Mouse (Mus musculus) layer of hippocampus, adult 11-12 months (tissue): Measurements from ENCODE around the gene Gm49405.

Experiments used
- DNase-seq: peaks from one replicate; pipeline ENCODE4 v3.0.0; 2022; ENCODE audit warnings: low spot score

Gene Gm49405

DNA sequence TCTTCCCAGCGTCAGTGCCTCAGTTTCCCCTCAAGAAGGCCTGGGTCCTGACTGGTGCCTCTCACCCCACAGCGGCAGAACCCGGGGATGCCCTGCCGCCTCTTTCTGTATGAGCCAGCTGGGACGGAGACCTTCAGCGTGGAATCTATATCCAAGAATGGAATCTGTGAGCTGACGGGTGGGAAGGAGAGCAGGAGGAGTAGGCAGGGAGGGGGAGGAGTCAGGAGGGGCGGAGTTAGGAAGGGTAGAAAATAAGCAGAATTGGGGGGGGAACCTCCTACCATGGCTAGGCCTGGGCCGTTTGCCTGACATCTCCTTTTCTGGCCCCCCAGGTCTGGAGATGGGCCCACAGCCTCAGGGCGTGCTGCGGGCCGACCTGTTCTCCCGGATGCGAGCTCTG, 12.4 kb upstream of the Gm49405 start:
- DNase-seq, result no peak

DNA sequence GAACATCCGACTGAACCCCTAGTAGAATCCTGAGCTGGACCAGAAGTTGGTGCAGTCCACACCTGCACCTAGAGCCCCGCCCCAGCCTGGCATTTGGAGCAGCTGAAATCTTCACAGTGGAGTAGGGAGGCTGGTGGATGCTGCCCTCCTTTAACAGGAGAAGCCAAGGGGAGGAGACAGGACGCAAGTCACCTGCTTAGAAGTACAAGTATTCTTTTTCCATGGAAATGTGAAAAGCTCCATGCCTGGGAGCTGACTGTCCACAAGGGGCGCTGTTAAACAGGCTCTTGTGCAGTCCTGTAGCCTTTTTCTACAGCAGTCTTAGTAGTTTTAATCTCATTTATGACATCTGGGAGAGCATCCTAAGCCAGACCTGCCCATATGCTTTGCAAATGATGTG, 11.7 kb upstream of the Gm49405 start:
- no peak for DNase-seq

DNA sequence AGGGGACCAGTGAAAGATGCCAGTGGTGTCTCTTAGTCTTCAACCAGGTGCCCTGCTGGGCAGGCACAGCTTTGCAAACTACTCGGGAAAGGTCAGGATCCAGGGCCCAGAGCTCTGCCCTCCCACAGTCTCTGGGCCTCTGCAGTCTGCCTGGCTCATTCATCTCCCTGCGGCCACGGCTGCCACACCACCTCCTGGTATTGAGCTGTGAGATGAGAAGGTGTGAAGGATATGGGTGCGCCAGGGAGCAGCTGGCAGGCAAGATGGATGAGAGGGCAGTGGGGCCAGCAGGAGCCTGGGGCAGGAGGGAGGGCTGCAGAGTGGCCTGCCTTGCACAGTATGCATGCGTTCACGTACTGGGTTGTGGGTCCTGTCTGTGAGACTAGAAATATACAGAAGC, 9.6 kb upstream of the Gm49405 start:
- DNase-seq, result no peak

DNA sequence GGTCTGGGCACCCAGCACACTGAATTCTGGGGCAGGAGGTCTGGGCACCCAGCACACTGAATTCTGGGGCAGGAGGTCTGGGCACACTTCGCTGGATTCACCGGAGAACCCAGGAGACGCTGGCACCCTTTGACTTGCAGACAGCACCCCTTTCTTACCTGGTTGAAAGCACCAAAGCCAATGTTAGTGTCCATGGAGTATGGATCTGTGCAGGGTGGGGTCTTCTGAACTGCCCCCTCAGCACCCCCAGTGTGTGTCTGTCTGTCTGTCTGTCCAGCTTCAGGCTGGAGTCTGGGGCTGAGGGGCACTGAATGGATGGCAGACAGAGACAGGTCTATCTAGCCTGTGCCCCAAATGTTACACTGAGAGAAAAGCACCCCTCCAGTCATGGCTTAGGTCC, 8.9 kb upstream of the Gm49405 start:
- no peak for DNase-seq

DNA sequence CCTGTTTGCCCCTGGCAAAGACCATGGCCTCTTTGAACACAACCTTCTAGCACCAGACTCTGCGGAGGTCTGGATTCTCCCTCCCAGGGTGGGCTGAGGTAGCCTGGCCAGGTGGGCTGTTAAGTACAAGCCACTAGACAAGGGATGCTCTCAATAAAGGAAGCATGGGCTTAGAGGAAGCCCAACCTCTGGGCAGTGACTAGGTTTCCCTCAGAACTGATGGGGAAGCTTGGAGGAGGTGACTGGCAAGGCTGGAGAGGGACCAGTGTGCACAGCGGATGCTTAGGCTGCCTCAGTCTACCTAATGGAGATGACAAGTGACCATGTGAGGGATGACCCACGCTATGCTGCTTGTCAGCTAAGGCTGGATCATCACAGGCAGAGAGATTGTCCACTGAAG, 8.5 kb upstream of the Gm49405 start:
- DNase-seq, result no peak

DNA sequence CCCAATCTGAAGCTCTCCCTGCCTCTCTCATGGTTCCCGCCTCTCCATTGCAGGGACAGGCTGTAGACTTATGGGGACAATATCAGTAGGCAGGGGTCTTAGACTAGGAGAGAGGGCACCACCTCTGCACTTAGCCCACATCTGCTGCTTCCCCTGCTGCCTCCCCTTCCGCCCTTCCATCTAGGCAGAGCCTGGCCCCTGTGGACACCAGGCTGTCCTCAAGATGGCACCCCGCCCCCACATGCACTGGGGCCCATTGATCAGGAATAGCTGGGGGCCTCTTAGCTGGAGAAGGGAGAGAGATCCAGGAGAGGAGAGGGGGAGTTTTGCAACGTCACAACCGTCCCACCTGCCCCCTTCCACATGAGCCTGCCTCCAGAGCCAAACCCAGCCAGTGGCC, 8.0 kb upstream of the Gm49405 start, which contains the start of gene Tbx10:
Gene Tbx10, plus strand, starts transcription at position 337 of the 400 bp plus-strand sequence.
- no peak for DNase-seq

DNA sequence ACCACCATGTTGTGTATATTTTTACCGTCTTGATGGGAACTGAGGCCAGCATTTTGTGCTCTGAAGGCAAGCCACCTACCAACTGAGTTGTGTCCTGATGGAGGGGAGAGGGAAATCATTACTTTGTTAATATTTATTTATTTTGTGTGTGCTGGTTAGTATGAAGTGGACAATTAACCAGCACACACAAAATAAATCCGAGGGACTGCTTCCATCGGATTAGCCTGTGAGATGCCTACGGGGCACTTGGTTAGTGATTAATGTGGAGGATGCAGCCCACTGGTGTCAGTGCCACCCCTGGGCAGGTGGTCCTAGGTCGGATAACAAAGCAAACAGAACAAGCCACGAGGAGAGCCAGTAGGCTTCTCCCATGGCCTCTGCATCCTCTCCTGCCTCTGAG, 5.5 kb upstream of the Gm49405 start:
- no peak for DNase-seq

DNA sequence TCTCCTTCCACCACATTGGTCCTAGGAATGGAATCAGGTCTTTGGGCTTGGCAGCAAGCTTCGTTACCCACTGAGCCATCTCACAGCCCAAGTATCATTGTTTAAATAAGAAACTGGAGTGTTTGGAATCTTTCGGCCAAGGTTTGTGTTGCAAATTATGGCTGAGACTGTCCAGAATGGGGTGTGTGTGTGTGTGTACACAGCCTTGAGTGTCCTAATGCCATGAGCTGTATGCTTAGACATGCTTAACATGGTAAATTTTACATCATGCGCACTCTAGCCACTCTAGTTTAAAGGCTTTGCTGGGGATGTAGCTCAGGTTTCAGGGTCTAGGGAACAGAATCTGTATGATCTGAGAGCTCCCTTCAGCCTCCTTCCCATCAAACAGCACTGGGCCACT, 4.9 kb upstream of the Gm49405 start:
- DNase-seq, result no peak

DNA sequence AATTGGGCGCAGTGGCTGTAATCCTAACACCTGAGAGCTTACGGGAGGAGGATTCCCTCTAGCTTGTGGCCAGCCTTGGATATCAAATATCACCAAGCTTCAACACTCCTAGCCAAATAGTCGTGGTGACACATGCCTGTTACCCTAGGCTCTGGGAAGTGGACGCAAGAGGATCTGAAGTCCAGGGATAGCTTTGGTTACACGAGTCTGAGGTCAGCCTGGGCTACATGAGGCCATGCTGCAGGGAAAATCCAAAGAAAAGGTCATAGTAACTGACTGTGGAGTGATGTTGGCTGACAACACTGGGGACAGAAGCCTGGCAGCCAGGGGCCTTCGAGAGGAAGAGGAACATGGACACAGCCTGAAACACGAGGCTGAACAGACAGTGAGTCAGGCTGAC, 4.3 kb upstream of the Gm49405 start:
- no peak for DNase-seq

DNA sequence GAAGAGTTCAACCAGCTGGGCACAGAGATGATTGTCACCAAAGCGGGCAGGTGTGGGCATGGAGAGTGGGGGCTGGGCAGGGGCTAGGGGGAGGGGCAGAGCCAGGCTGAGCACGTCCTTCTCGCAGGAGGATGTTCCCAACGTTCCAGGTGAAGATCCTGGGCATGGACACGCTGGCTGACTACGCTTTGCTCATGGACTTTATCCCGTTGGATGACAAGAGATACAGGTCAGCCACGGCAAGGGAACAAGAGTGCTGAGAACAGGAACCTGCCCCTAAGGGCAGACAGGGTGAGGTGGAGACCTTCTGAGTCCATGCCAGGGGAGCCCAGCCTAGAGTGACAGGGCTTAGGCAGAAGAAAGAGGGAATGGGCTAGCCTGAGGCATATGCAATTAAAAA, 3.7 kb upstream of the Gm49405 start:
- no peak for DNase-seq

DNA sequence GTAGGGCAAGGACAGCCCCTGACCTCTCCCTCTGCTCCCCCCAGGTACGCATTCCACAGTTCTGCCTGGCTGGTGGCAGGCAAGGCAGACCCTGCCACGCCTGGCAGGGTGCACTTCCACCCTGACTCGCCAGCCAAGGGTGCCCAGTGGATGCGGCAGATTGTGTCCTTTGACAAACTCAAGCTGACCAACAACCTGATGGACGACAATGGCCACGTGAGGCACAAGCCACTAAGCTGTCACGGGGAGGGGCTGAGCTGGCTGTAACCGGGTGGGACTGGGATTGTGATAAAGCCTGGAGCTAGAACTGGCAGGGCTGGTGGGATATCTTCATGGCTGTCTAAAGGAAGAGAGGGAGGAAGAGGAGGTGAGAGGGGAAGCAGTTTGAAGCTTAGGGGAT, 3.2 kb upstream of the Gm49405 start:
- DNase-seq, result no peak

DNA sequence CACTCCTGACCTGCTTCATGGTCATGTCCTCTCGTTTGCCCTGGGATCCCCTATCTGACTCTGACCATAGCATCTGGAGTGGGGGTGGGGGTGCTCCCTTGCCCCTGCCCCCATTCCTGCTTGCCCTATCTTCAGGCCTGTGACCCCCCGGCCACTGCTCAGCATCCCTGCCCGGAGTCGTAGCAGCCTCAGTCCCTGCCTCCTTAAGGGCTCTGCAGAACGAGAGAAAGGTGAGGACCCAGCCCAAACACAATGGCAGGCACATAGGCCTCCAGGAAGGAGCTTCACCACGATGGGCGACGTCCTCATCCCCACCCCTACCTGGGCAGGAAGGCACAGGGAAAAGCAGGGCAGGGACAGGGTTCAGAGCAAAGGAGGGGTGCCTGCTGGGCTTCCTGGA, 2.1 kb upstream of the Gm49405 start:
- DNase-seq, result no peak

DNA sequence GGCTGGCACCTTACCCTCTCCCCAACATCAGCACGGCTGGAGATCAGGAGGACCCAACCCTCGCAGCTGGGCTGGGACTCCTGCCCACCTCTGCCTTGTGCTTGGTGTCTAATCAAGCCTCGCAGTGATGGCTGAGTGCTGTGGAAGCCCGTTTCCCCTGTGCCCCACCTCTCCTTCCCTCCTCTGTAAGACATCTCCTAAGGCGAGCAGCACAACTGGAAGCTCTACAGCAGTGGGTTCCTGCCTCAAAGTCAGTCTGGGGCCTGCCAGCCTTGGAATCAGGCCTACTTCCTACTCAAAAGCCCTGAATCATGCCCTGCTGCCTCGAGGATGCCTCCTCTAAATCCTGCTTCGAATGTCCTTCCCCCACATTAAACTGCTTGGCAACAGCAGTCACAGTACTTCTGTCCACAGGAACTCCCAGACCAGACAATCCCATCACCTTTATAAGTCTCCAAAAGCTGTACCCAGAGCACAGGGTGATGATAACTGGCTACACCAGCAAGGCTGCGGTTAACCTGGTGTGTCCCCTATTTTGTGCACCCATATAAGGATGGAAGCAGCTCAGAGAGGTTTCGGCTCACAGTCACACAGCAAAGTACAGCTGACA, 1.2 kb upstream of the Gm49405 start:
- no peak for DNase-seq

DNA sequence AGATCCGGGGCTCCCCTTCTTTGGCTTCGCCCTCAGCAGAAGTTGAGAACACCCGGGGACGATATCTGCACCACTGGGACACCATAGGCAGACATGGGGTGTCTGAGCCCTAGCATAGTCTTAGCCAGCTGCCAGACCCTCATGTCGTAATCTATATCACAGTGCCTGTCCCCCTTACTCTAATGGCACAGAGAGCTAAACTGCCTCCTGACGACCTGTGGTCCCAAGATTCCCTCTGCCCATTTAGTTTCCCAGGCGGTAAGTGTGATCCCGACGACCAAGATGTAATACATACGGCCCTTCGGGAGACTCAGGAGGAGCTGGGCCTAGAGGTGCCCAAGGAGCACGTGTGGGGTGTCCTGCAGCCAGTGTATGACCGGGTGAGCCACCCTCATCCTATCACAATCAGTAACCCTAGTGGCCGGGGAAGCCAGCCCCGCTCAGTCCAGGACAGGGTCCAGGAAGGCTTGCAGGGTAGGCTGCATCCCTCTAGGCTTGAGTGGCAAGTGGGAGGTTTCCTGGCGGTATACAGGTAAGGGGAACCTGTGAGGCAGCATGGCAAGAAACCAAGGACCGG, 611 bp downstream of the Gm49405 start:
- no peak for DNase-seq

DNA sequence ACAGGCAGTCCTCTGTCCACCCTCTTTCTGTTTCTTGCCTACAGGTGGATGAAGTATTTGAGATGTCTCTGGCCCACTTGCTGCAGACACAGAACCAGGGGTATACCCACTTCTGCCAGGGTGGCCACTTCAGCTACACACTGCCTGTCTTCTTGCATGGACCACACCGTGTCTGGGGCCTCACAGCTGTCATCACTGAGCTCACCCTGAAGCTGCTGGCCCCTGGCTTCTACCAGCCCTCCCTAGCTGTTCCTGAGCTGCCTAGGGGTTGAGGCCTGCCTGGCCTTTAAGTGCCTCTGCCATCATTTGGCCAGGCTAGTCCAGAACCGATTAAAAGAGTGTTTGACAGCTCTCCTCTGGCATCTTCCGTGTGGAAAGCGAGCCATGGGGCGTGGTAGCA, 1.3 kb downstream of the Gm49405 start:
- DNase-seq, result no peak

DNA sequence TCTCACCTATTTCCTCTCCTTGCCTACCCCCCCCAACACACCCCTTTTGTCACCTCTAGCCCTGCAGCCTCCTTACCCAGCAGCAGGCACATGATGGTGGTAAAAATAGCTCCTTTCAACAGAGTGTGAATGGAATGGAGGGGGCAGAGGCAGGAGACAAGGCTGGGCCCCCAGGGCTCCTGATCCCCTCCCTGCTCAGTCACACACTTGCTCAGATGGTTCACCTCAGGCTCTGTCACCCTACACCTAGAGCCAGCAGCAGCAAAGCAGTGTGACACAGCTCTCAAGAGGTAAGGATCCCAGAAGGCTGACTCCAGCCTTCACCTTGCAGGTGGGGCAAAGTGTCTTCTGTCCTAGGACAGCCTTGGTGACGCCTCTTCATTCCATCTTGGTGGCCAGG, 2.7 kb downstream of the Gm49405 start, which contains the start of gene Doc2g:
Gene Doc2g, plus strand, starts transcription at position 202 of the 400 bp plus-strand sequence.
- no peak for DNase-seq

DNA sequence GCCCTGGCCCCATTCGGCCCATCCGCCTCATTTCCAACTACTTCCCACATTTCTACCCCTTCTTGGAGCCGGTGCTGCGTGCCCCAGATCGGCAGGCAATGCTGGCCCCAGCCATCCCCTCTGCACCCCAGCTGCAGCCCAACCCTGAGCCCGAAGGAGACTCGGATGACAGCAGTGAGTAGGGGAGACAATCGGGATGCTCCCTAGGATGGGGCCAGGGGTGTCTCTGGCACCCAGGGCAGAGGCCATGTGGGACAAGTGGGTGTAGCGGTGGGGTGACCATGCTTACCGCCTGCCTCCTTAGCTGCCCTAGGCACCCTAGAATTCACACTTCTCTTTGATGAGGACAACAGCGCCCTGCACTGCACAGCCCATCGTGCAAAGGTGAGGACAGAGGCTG, 3.2 kb downstream of the Gm49405 start:
- no peak for DNase-seq

DNA sequence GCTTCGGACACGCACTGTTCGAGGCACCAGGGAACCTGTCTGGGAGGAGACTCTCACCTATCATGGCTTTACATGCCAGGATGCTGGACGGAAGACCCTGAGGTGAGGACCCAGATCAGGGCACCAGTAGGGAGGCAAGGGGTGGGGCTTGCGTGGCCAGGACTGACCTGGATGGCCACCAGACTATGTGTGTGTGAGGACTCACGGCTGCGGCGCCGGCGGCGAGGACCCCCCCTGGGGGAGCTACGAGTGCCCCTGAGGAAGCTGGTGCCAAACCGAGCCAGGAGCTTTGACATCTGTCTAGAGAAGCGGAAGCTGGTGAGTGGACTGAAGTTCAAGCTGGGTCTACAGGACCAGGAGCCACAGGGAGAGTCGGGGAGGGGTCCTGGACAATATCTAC, 3.9 kb downstream of the Gm49405 start:
- DNase-seq, result no peak

DNA sequence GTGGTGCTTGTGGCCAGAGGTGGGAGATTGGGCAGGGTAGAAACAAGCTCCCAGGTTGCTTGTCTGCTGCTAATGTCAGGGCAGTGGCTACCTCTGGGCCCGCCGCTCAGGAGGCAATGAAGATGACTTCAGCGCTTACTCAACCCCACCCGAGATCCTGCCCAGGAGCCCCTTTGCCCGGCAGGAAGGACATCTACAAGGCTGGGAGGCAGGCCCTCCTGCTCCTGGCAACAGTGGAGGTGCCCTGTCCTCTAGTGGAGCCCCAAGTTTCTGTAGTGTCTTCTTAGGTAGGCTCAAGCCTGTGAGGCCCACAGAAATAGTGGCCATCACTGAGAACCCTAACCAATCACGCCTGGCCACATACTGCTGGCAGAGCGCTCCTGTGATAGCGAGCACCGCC, 4.7 kb downstream of the Gm49405 start:
- no peak for DNase-seq

DNA sequence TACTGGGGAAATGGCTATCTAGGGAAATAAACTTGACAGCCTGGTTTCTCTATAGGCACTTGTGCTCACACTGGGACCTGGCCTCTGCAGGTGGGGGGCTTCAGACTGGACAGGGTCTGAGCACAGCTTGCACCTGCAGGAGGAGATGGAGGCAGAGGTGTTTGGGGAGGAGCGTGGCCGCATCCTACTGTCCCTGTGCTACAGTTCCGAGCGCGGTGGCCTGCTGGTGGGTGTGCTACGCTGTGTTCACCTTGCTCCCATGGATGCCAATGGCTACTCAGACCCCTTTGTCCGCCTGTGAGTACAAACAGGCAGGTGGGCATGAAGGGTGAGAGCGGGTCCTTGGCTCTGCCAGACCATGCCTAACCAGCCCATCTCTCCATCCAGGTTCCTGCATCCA, 5.5 kb downstream of the Gm49405 start:
- DNase-seq, result no peak

DNA sequence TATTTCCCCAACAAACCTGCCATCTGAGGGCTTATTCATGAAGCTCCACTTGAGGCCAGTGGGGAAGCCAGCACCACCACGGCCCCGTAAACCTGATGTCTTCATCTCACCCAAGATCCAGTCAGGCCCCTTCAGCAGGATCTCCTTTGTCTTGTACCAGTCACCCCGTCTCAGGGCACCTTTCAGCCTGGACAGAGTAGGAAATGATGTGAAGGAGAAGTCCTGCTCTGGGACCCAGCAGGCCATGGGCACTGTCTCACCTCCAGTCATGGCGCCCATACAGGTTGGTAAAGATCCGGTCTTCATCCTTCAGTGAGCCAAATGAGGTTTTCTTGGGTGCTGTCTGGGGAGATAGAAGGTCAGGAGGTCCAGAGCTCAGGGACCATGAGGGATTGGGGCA, 10.7 kb downstream of the Gm49405 start:
- no peak for DNase-seq

DNA sequence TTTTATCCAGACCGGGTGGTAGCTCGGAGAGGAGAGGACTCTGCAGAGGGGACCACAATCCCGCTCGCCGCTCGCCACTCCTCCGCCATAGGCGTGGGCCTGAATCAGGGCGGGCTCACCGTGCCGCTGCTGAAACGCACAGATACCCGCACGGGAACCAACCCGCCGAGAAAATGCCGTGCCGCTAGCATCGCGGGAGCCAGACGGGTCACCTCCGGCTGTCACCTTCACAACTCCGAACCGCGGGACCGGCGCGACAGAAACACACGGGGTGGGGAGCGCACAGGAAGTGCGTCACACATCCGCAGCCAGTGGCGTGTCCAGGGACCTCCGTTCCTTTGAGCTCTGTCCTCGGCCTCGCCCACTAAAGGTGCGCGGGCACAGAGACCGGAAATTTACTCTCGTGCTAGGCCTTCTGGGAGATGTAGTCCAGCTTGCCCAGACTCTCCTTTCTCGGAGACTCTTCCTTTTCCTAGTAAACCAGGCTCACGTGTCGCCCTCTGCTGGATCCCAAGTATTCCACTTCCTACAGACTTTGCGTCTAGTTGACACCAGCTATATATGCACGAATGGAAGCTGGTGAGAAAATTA, 12.1 kb downstream of the Gm49405 start, which contains the start of gene Ndufv1:
Gene Ndufv1, minus strand, starts transcription at position 375 of the 591 bp plus-strand sequence.
- DNase-seq, result peak; percentile 98

DNA sequence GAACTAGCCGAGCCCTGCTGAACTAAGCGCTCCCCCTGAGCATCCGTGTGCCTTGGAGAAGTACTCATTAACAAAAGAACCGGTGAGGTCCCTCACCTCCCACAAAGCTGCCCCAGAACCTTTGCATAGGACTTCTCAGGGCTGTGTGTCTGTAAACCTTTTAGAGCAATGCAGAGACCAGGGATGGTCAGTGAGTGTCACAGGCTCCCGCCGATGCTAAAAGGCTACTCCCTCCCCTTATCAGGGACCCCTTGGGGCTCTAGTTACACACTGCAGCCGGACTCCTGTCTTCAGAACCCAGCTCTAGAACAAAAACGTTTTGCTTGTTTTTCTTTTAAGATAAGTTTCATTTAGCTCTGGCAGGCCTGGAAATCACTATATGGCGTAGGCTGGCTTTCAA, 12.6 kb downstream of the Gm49405 start:
- DNase-seq, result no peak

DNA sequence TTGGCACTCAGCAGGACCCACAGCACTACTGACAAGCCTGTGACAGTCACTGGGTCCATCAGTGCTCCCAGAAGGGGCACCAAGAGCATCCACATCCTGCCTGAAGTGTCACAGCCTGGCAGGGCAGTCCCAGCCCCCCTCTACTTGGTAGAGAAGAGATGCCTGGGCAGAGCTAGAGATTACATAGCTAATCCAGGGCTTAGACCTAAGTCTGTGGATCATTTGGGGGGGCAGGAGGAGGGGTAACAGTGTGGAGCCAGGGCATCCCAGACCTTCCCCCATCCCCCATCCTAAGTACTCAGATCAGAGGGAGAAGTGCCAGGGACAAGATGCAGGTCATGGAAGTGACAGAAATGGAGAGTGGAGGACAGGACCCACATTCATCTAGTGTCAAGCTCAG, 14.4 kb downstream of the Gm49405 start:
- no peak for DNase-seq
